Mouse (Mus musculus) frontal cortex, adult 2 months (tissue): ENCODE data around the gene Aqp1. TPM values are rescaled to one million over a fixed set of nuclear protein-coding genes. Genes with fewer than 3 reads are reported as not detected.

Source experiments
- DNase-seq, 2 experiments: peaks; one replicate each; pipeline ENCODE4 v3.0.0; 2022; ENCODE audit warnings: low spot score in 1 of 2; ENCODE audit errors: extremely low spot score in 1 of 2
- polyA plus RNA-seq: library from polyadenylated mRNA; depleted of rRNA; stranded (reverse); fragments of >200 nt; gene quantifications from 2 replicates; pipeline ENCODE4 v1.2.3, GENCODE M21; 2012; rRNA removed

Aqp1 gene
- polyA plus RNA-seq = 15.1 and 19.6 TPM in 2 replicates

DNA sequence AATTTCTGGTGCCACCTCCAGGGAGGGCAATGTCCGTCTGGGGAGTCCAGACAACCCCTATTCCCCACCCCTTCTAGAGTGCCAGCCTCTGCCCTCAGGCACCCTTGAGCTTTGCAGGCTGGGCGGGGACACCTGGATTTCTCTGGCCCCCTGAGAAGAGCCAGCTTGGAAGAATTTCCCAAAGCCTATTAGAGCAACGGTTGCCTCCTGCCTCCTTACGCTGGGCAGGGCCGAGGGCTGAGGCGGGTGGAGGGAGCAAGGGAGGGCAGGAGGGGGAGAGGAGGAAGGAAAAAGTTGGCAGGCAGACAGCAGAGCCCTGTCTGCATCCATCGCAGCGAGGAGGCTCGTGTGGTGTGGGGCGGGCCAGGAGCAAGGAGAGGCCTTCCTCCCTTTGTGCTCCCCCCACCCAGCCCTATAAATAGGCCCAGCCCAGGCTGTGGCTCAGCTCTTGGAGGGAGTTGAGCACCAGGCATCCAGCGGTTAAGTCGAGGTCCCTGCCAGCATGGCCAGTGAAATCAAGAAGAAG, at the start of gene Aqp1:
TSS of gene Aqp1 (plus strand) at position 444 of the 526 bp plus-strand sequence.
- DNase-seq = no peak

DNA sequence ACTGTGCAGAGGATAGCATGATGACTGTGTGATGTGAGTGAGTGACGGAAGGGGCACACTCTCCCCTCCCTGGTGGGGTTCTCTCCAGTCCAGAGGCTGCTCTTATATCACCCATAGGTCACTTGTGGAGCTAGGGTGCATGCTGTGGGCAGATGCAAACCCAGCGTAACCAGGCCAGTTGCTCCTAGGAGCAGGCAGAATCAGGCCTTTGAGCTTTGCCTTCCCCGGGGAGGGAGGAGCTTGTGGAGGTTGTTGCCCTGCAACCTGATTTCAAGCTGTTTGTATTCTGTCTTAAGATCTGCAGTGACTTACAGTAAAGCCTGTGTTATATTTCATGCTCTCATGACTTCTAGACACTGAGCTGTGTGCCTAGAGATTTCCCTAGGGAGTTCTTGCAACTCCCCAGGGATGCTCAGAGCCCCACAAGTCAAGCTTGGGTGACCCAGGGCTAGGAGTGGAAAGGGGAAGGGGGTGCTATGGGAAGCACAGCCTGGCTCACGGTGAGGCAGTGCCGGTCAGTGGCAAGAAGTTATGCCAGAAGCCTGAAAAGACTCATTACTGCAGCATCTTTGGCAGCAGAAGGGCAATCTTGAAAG, 48.1 kb upstream of the Aqp1 start:
- DNase-seq = no peak

GRCm38 (mm10) chr6:55294549-55295131, 41.6 kb upstream of the Aqp1 start:
- DNase-seq = no peak

GRCm38 (mm10) chr6:55295325-55295724, 40.9 kb upstream of the Aqp1 start:
- no peak for DNase-seq

GRCm38 (mm10) chr6:55299482-55299881, 36.8 kb upstream of the Aqp1 start:
- DNase-seq = no peak

GRCm38 (mm10) chr6:55299917-55300316, 36.3 kb upstream of the Aqp1 start:
- no peak for DNase-seq

GRCm38 (mm10) chr6:55300704-55301103, 35.5 kb upstream of the Aqp1 start:
- DNase-seq = no peak

GRCm38 (mm10) chr6:55310179-55310578, 26.1 kb upstream of the Aqp1 start:
- DNase-seq = no peak

- DNase-seq = no peak
These were observed 24.3 kb upstream of the Aqp1 start for GRCm38 (mm10) chr6:55311962-55312361.

DNA sequence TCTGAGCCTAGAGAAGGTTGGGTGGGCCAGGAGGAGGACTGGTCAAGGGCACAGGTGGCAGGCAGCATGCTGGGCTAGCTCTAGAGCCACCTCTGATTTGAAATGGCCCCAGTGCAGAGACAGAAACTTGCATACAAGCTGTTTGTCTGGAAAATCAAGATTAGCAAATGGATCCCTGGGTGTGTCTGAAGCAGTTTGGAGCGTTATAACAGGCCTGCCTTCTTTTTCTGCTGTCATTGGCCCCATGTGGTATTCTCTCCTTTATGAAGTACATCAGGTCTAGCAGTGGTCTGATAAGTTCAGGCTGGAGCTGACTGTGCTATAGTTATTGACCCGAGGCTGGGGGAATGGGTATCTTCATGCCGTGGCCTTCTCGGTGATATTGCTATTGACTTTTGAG, 22.3 kb upstream of the Aqp1 start:
- no peak for DNase-seq

DNA sequence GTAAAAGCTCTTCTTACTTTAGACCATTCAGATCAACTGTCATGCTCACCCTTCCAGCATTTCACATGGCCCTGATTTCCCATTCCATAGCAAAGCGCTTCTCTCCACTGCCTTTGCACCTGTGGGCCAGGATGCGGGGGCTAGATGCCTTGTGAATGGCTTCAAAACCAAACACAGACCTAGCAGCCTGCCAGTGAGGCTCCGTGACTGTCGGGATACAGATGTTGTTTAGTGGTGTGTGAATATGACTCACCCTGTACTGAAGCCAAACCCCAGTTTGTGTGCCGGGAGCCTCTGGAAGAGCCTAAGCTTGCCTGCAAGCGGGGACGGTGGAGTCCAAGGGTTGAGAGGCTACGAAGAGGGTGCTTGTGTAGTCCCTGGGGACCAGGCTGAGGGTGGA, 21.6 kb upstream of the Aqp1 start:
- peak; percentile 30 to 77 for DNase-seq

DNA sequence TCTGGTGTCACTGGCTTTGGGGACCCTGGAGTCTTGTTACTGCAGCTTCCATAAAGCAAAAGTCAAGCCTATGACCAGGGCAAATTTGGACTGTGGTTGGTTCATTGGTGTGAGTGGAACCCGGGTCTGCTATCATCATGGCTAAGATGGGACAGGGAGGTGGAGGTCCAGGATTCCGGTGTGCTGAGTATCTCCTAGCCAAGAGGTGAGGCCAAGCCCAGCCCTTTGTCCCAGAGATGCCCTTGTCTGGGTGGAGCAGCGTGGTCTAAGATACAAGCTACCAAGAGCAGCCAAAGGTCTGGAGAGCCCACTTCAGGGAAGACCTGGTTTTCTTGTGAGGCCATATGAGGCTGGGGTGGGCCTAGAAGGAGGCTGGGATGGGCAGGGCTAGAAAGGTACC, 17.6 kb upstream of the Aqp1 start:
- DNase-seq = no peak

- peak in 1 of 2 experiments; percentile 9 for DNase-seq
These were observed 16.4 kb upstream of the Aqp1 start for GRCm38 (mm10) chr6:55319585-55320551.

GRCm38 (mm10) chr6:55320894-55321293, 15.3 kb upstream of the Aqp1 start:
- no peak for DNase-seq

DNA sequence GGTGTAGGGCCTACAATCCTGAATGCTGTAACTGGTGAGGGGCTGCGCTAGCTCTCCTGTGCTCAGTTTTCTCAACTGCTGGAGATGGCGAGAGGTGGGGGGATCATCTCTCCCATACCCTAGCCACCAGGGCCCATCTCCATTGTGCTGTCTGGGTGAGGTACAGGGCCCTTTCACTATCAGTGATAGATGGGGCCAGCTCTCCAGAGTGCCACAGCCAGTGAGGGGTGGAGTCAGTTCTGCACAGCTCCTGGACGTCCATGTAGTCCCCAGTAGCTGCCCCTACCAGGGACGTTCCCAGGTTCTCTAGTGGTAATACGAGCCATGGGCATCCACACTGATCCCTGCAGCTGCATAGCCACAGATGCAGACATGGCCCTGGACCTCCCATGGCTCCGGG, 14.7 kb upstream of the Aqp1 start:
- DNase-seq = no peak

DNA sequence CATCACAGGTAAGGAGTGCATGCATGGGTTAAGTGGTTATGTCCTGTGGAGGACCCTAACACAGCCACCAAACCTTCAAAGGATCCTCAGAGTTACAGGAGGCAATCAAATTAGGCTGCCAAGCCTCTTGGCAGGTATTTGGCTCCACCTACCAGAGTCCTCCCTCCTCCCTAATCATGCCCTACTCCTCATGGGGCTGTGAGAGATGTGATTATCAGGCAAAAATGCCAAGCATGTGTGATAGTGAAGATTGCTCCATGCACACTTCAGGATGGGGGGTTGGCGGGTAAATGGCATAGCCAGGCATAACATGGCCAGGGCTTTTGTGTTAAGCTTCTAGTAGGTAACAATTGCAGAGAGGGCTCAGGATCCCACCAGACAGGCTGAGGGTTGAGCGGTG, 13.3 kb upstream of the Aqp1 start:
- no peak for DNase-seq

DNA sequence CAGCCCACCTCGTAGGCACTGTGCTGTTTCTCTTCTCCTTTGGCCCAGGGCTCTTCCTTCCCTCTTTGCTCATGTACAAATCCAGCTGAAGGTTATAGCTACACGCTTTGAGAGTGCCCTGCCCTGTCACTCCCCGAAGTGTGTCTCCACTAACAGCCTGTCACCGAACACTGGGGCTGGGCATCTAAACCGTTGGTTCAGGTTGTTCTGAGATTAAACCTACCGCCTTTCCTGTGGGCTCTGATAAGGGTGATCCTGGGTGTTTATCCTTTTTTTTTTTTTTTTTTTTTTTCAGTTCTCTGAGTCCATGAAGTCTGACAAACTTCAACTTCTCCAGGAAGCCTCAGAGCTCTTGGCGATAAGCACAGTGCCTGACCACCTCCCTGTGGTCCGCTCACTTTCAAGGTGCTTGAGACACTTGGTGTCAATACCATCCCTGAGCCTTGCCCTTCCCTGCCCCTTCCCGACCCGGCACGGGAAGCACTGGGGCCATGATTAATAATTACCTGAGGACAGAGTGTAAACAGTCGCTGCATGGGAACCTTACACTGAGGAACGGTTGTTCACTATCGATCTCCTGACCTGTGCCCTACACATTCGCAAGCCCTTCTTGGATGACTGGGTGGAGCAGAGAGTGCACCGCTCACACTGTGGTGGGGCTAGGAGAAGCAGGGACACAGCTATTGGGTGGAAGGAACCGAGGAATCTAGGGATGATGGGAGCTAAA, 12.2 kb upstream of the Aqp1 start:
- DNase-seq = no peak

DNA sequence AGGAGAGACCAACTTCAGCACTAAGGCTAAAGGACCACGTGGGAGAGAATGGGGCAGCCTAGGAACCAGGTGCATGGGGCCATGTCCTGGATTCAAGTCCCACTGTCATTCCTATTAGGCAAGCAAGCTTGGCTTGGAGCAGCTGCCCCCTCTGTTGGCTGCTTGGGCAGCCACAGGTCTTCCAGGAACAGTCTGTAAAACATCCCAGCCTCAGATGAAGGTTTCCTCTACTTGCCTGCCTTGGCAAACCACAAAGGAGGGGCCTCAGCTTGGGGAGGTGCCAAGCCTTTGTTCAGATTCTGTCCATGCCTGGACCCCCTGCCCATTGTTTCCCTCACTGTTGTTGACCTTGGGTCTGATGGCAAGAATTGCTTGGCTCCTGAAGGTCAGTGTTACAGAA, 11.4 kb upstream of the Aqp1 start:
- DNase-seq = no peak

- no peak for DNase-seq
These were observed 9.9 kb upstream of the Aqp1 start for GRCm38 (mm10) chr6:55326299-55326698.

DNA sequence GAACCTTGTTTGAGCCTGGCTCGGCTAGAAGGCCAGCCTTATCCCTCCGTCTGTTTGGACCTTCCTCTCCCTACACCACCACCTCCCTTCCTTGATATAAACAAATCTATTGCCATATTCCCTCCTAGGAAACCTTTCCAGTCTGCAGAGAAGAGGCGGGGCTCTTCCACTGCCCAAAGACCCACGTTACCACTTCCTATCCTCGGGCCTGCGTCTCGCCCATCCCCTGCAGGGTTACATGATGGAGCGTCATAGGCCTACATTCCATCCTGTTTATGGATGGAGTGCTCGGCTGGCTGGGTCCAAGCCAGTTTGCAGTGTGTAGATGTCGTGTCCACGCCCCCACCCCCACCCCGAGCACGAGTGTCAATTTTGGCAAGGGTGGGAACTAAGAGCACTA, 8.9 kb upstream of the Aqp1 start:
- DNase-seq = no peak

DNA sequence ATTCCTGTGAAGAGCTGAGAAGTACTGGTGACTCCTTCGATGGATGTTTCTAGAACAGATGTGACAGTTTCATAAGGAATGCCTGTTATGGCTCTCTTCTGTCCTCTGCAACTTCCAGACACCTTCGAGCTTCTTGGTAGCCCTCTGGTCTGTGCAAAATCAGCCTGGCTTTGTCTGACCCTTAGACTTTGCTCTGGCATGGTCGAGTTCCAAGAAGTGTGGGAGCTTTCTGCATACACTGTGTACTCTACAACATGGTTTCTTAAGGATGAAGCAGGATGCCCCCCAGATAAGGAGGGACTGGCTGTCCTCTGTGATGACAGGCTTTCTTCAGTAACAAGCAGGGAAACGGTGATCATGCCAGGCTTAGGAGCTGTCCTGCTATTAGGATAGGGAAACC, 8.1 kb upstream of the Aqp1 start:
- DNase-seq = no peak
